Mouse (Mus musculus) lung, embryonic 14.5 days (tissue): ENCODE measurements at regions not wholly inside any gene's neighbourhood (a gene's known extent, or its start where the extent isn't known, plus 50 kb on each side); places are given as distances from the start of the nearest gene placed in this dataset.

Experiments used
- ATAC-seq: fragments of 200-750 bp; cut with Nextera tagmentation; 2 replicates; pipeline ENCODE4 v1.8.0; 2017; ENCODE audit warnings: mild to moderate bottlenecking, moderate TSS enrichment, moderate library complexity; ENCODE audit not compliant: insufficient read depth
- DNase-seq: peaks from one replicate; pipeline ENCODE4 v3.0.0-alpha.2; 2015
- H3K27ac ChIP-seq: fragments of 300-500 bp; sonication (generic); 2 replicates; pipeline ENCODE4 v1.5.1; 2014; ENCODE audit warnings: low read depth, mild to moderate bottlenecking, moderate library complexity
- H3K27me3 ChIP-seq: fragments of 300-500 bp; sonication (generic); 2 replicates; pipeline ENCODE4 v1.6.1; 2014; ENCODE audit warnings: low read length, control low read depth; ENCODE audit not compliant: insufficient read depth
- H3K36me3 ChIP-seq: fragments of 300-500 bp; sonication (generic); 2 replicates; pipeline ENCODE4 v1.6.1; 2014; ENCODE audit warnings: control low read depth; ENCODE audit not compliant: insufficient read depth
- H3K4me1 ChIP-seq: fragments of 300-500 bp; sonication (generic); 2 replicates; pipeline ENCODE4 v1.6.1; 2014; ENCODE audit warnings: antibody characterized with exemption, control low read depth; ENCODE audit not compliant: insufficient read depth
- H3K4me2 ChIP-seq: fragments of 300-500 bp; sonication (generic); 2 replicates; pipeline ENCODE4 v1.6.1; 2014; ENCODE audit warnings: mild to moderate bottlenecking
- H3K4me3 ChIP-seq: fragments of 300-500 bp; sonication (generic); 2 replicates; pipeline ENCODE4 v1.5.1; 2014; ENCODE audit warnings: low read depth, low read length
- H3K9ac ChIP-seq: fragments of 300-500 bp; sonication (generic); 2 replicates; pipeline ENCODE4 v1.6.1; 2014
- H3K9me3 ChIP-seq: fragments of 300-500 bp; sonication (generic); 2 replicates; pipeline ENCODE4 v1.6.1; 2016; ENCODE audit warnings: low read depth, low read length, control low read depth
- CTCF ChIP-seq: IDR thresholded peaks from 2 replicates; pipeline ENCODE4 v1.5.1; 2016; ENCODE audit warnings: antibody characterized with exemption, low read depth
- WGBS: fragments of 180-500 bp; shearing (Covaris S2); extraction: QIAGEN DNeasy Blood & Tissue Kit; methylation state at CpG from one replicate; pipeline ENCODE4 v1.1.7; 2014; 5-methylcytosine and 5-hydroxymethylcytosine counted together

DNA sequence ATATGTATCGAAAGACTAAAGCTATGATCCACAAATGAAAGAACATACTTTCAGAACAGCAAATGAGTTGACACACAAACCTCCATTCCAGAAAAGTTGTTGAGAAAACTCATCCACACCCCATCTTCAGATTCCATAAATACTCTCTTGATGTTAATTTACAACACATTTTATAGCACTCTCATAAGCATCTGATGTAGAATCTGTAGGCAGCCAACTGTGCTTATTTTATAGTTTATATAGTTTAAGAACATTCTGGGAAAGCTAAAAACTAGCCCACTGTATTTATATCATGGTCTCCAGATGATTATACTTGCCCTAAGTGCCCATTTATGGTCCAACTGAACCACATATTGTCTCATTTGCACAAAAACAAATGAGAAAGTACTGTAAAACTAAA lies 120.8 kb upstream of the Arhgef26 start:
- no peak for DNase-seq
- 80% methylated on average over 1 of the region's 1 CpGs for WGBS
- no peaks in the 10 kb centered on the region for H3K27me3 ChIP-seq

GRCm38 (mm10) chr3:62227697-62228096 lies 110.4 kb upstream of the Arhgef26 start:
- no peak for TF ChIP-seq CTCF
- H3K4me2 ChIP-seq, result no peak overlapping the region
- H3K4me3 ChIP-seq, result no peak overlapping the region
- H3K9ac ChIP-seq, result no peak overlapping the region
- no peaks in the 10 kb centered on the region for H3K4me1 ChIP-seq
- H3K27ac ChIP-seq, result no peak overlapping the region
- ATAC-seq (no peak), DNase-seq (no peak)
- H3K9me3 ChIP-seq, result no peaks in the 10 kb centered on the region
- no peaks in the 10 kb centered on the region for H3K36me3 ChIP-seq
- 55% methylated on average over 2 of the region's 2 CpGs for WGBS
- no peaks in the 10 kb centered on the region for H3K27me3 ChIP-seq

More for the DNA sequence above, 120.8 kb upstream of the Arhgef26 start:
- no peaks in the 10 kb centered on the region for H3K4me1 ChIP-seq
- H3K9ac ChIP-seq, result no peak overlapping the region
- no peak overlapping the region for H3K4me3 ChIP-seq
- ATAC-seq, result no peak
- no peak for TF ChIP-seq CTCF
- no peaks in the 10 kb centered on the region for H3K36me3 ChIP-seq
- no peaks in the 10 kb centered on the region for H3K9me3 ChIP-seq
- H3K27ac ChIP-seq, result no peak overlapping the region
- H3K4me2 ChIP-seq, result no peak overlapping the region

DNA sequence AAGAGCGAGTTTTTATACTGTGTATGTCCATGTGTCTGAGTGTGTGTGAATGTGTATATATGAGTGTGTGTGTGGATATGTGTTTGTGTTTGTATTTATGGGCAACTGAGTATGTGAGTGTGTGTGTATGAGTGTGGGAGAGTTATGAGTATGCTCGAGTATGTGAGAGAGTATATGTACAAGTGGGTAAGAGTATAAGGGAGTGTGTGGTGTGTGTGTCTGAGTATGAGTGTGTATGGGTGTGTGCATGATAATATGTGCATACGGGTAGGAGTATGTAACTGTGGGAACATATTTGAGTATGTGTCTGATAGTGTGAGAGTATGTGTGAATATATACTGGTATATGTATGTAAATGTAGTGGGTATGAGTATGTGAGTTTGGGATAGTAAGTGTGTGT lies 110.0 kb upstream of the Arhgef26 start:
- Histone ChIP-seq H3K9ac (no peak overlapping the region), H3K36me3 (no peaks in the 10 kb centered on the region), H3K27me3 (no peaks in the 10 kb centered on the region), H3K9me3 (no peaks in the 10 kb centered on the region), H3K4me3 (no peak overlapping the region), H3K4me1 (no peaks in the 10 kb centered on the region), H3K27ac (no peak overlapping the region), H3K4me2 (no peak overlapping the region)
- ATAC-seq, result no peak
- DNase-seq, result no peak
- 73% methylated on average over 3 of the region's 3 CpGs for WGBS
- TF ChIP-seq CTCF, result no peak

DNA sequence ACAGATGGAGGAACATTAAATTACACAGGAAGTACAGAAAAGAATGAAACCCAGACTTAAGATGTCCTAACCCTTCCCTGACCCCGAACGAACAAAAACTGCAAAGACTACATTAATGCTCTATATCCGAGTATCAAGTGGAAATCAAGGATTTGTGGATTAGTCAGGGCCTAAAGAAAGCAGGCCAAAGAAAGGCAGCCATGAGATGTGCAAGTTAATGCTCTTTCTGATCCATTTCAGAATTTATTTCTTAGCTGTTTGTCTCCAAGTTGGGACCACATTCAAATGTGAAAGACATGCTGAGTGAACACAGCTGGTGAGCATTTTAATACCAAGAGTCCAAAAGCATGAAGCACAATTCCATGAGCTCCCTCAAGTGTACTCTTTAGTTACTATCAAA lies 97.1 kb upstream of the Arhgef26 start:
- H3K9ac ChIP-seq, result no peak overlapping the region
- no peaks in the 10 kb centered on the region for H3K27me3 ChIP-seq
- ATAC-seq, result no peak
- H3K4me2 ChIP-seq, result no peak overlapping the region
- H3K4me1 ChIP-seq, result no peaks in the 10 kb centered on the region
- no peaks in the 10 kb centered on the region for H3K36me3 ChIP-seq
- DNase-seq, result no peak
- H3K27ac ChIP-seq, result no peak overlapping the region
- no peak overlapping the region for H3K4me3 ChIP-seq
- no peak for TF ChIP-seq CTCF
- 65% methylated on average over 3 of the region's 3 CpGs for WGBS
- H3K9me3 ChIP-seq, result no peaks in the 10 kb centered on the region

GRCm38 (mm10) chr3:62271703-62272102 lies 66.4 kb upstream of the Arhgef26 start:
- no peak for ATAC-seq
- DNase-seq, result no peak
- Histone ChIP-seq H3K4me1 (no peaks in the 10 kb centered on the region), H3K4me3 (no peak overlapping the region), H3K27me3 (no peaks in the 10 kb centered on the region), H3K9me3 (no peaks in the 10 kb centered on the region), H3K4me2 (no peak overlapping the region), H3K9ac (no peak overlapping the region), H3K27ac (no peak overlapping the region), H3K36me3 (no peaks in the 10 kb centered on the region)
- TF ChIP-seq CTCF, result no peak
- WGBS, result 68% methylated on average over 4 of the region's 4 CpGs

DNA sequence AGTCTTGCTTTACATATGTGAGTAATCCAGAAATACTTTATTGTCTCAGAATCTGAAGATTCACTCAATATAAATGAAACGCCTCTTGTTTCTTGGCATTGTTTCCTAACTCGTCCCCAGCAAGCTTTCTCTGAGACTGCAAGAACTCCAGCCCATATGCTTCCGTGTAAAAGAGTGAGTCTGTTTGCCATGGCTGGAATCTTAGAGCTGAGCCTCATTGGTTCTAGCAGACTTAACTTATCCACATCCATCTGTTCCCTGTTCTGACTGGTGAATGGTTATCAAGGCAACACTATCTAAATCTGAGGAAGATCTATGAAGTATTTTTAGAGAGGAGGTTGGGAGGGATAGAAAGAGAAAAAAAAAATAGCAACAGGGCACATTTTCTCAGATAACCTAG lies 59.9 kb upstream of the Arhgef26 start:
- Histone ChIP-seq H3K36me3 (no peaks in the 10 kb centered on the region), H3K4me3 (no peak overlapping the region), H3K27ac (no peak overlapping the region), H3K9ac (no peak overlapping the region), H3K27me3 (no peaks in the 10 kb centered on the region), H3K4me2 (no peak overlapping the region), H3K9me3 (no peaks in the 10 kb centered on the region), H3K4me1 (no peaks in the 10 kb centered on the region)
- TF ChIP-seq CTCF, result no peak
- WGBS, result 52% methylated on average over 3 of the region's 3 CpGs
- no peak for ATAC-seq
- DNase-seq, result no peak

DNA sequence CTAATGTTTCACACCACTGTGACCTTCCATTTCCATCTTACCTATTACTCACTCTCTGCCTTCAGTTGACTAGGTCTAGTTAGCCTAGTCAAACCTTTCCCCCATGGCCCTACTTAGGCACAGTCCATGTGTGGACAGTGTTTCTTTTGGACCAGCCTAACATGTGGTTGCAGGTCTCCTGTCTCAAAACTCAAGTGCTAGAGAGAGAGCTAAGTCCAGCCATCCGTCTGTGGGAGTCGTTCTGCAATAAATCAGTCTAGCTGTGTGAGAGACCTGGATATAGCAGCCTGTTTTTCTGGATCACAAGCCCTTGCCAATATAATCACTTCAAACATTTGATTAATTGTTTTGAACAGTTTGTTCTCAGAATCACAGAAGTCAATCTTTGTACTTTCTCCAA lies 57.2 kb upstream of the Arhgef26 start:
- no peak for TF ChIP-seq CTCF
- no peak overlapping the region for H3K27ac ChIP-seq
- 67% methylated on average over 2 of the region's 2 CpGs for WGBS
- H3K9me3 ChIP-seq, result no peaks in the 10 kb centered on the region
- H3K36me3 ChIP-seq, result no peaks in the 10 kb centered on the region
- no peak for ATAC-seq
- H3K4me2 ChIP-seq, result no peak overlapping the region
- DNase-seq, result no peak
- no peaks in the 10 kb centered on the region for H3K27me3 ChIP-seq
- no peak overlapping the region for H3K9ac ChIP-seq
- H3K4me1 ChIP-seq, result no peaks in the 10 kb centered on the region
- no peak overlapping the region for H3K4me3 ChIP-seq
